Mouse (Mus musculus) CH12F3 (cell line): ENCODE measurements at regions not wholly inside any gene's neighbourhood (a gene's known extent, or its start where the extent isn't known, plus 50 kb on each side); places are given as distances from the start of the nearest gene placed in this dataset.
"Not testable (repeated sequence)": the region's sequence is repeated elsewhere in the genome, so short reads cannot be mapped to it uniquely, and the experiment has no call there.

Experiments
- in situ Hi-C: fragments of 300-500 bp; cut with MboI; formaldehyde crosslinking; loops from 2 replicates; pipeline ENCODE4 v1.14.3; 2020; ENCODE audit warnings: low sequenced_read_pairs

DNA sequence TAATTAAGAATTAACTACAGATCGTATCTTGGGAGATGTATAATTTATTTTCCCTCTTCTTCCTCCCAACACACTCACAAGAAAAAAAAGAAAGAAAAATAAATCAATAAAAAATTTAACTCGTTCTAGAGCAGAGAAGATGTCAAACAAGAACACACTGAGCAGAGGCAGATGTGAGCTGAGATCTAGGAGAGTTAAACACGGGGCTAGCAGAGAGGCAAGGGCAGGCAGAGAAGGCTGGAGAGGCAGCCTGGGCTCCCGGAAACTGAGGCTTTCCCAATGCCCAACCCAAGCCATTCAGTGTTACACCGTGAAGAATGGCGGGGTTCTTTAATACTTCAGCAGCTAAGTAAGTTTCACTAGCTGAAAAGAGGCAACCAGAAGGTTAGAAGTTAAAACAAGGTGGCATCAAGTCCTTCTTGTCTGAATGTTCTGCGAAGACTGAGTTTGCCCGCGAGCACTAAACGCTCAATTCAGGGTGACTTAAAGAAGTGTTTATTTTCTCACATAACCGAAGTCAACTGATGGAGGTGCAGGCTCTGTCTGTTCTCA is 382.7 kb upstream of the Zfp703 start:
- in situ Hi-C loops: no loop called here

DNA sequence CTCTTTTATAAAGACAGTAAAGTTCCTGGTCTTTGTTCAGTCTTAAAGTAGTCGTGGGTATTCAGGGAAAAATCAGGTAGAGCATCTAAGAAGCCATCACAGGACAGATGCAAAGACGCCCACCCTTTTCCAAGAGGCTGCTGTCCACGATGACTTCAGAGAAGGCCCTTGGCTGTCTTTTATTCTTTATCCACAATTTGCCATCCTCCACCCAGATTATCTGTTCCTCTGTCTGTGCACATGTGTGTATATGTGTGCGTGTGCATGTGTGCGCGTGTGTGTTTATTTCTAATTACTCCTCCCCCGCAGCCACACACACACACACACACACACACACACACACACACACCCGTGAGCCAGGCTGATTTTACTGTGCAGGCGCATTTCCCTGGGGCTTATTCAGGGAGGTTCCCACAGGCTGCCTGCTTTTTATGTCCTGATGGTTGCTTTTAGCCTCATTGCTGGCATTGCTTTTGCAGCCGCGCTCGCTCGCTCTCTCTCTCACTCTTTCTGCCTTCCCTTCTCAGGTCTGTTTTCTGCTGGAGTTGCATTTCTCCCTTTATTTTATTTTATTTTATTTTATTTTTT is 381.6 kb upstream of the Zfp703 start:
- in situ Hi-C loops: no loop called here

DNA sequence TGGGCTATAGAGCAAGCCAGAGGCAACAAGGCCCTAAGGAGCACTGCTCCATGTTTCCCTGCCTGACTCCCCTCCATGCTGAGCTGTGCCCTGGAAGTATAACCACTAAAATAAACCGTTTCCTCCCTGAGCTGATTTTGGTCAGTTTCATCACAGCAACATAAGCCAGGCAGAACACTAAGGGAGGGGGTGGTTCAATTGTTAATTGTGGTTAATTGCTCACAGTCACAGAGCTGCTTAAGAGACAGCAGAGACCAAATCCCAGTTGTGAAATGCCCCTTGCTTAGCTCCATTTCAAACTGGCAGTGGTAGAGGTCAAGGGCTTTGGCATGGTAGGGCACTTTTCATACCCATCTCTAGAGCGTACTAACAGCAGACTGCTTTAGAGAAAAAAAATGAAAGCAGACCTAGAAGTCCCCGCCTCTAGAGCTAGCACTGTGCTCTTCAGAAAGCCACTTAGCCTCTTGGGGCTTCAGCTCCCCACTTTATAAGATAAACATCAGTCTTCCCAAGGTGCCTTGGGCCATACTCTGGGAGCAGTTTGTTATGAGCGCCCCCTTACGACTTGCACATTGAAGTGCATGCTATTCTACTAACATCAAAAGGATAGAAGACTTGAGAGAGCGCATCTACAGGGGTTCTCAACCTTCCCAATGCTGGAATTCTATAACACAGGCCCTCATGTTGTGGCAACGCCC is 380.3 kb upstream of the Zfp703 start:
- in situ Hi-C loops: no loop called here

DNA sequence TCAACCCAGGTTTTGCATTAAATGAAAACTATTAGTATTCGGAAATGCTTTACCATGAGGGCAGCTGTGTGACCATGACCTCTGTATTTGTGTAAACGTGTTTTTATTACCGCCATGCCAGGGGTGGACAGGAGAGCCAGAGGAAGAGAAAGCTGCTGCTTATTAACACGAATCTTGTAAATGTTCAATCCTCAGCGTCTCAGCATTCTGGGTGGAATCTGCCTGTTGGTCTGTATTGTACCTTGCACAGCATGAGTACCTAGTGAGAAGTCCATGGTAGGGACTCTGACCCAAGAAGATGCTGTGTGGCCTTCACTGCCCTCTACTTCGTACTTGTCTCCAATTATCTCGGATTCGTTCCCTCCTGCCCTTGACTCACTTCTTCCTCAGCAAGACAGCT is 378.6 kb upstream of the Zfp703 start:
- in situ Hi-C loops: no loop called here

DNA sequence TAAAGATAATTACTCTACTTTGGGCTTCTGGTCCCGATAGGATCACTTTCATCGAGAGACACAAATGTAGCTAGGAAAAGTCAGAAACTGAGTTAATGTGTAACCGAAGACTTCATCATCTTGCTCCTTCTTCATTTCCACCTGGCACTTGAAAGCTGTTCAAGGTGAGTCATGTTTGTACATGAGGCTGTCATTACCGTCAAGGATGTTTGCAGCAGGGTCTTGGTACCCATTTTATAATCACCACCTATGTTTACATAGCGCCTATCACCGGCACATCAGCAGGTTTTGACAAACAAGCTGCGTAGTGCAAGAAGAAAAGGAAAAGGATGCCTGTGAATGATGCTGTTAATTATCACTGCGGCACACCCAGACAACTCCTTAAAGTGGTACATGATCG is 377.0 kb upstream of the Zfp703 start:
- in situ Hi-C loops: no loop called here

DNA sequence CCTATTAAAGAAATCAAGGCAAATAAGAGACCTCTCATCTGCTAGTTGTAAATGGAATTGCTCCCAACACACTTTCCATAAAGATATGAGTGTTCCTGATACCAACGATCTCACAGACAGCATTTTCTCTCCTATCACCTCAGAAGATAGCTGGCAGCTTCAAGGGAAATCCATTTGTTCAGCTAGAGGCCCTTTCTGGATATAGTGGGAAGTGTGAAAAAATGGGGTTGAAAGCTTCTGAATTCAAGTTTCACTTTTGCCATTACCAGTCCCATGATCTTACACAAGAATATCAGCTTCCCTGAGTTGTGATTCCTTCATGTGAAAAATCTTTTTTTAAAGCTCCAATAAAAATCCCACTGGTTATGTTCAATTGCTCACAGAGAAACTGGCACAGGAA is 369.1 kb upstream of the Zfp703 start:
- in situ Hi-C loops: no loop called here

DNA sequence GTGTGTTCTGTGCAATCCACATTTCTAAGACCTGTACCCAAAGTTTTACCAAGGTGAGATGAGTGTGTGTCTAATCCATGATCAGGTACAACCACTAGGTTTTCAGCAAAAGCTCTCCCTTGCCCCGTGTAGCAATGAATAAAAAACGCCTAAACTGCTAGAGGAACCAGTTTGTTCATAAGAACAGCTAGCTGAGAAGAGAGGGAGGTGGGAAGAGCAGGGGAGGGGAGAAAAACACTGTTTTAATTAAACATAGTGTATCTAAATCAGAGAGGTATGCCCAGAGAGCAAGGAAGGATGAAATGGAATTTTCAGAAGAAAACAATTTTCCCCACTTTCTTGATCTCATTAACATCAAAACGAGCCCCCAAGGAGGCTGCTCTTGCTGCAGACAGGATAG is 368.5 kb upstream of the Zfp703 start:
- in situ Hi-C loops: no loop called here

DNA sequence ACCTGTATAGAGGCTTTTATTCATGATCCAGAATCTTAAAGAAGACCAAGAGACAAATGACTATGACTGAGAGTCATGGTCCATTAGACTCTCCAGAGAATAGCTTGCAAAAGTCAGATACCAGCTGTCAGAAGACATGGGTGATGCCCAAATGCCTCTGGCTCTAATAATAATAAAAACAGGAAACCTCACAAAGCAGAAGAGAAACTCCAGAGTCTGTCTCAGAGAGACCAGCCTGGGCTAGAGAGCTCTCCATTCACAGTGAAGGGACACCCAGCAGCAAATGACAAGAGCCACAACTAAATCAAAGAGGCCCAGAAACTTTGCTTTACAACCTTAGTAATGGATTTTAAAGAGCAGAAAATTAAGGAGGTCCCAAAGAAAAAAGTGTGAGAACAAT is 365.0 kb upstream of the Zfp703 start:
- in situ Hi-C loops: no loop called here

DNA sequence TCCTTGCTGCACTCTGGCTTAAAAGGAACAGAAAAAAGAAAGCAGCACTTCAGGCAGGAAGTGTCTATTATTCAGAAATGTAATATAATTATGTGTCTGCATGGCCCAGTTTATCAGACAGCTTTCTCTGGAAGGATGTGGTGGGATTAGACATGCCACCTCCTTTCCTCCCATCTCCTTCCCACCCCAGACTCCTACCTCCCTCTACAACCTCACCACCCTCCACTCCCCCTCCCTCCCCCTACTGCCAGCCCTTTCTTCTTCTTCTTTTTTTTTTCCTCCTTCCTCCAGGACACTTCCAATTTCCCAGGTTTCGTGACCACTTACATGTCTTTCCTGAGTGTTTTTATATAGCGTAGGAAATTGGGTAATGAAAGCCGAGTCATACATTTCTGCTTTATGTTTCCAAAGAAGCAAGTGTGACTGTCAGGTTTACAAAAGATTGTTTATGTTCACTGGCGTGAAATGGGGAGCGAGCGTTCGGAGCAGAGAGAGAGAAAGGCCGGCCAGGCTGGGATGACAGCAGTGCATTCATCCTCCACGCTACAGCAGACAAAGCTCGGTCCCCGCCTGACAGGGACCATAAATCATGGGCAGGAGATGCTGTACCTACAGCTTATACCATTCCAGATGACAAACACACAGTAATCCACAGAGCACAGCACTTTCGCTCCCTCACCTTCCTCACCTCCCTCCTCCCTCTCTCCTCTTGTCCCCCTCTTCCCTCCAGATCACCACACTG is 354.6 kb upstream of the Zfp703 start:
- in situ Hi-C loops: no loop called here

DNA sequence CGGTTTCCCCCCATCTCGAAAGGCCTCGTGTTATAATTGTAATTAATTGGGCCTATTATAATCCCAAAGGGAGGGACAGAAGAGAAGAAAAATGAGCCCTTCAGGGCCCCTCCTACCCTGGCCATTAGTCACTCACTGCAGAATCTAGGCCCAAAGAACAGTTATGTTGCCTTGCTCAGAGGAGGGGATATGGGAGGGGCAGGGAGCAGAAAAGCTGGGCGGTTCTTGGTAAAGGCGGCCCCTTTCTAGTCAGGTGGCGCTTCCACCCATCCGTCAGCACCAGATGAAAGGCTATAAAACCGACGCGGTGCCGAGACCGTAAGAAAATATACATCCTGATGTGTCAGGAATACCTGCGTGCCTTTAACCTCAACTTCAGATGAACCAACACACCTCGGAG is 350.9 kb upstream of the Zfp703 start:
- in situ Hi-C loops: no loop called here

DNA sequence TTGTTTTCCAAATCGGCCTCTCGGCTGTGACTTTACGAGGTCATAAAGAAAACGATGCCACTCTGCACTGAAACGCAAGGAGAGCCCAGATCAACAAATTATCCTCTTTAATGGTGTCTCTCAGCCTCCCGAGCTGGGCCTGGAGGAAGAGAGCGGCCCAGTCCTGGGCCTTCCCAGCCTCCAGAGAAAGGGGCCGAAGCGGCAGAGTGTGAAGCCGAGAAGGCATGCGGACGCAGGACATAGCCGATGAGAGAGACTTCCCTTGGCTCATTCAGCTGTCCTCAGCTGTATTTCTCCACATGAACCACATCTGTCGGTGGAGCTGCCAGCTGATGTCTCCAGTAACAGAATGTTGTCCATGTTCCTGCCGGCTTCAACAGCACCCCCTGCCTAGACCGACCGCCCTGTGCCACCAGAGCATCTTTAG is 350.5 kb upstream of the Zfp703 start:
- in situ Hi-C loops: no loop called here

DNA sequence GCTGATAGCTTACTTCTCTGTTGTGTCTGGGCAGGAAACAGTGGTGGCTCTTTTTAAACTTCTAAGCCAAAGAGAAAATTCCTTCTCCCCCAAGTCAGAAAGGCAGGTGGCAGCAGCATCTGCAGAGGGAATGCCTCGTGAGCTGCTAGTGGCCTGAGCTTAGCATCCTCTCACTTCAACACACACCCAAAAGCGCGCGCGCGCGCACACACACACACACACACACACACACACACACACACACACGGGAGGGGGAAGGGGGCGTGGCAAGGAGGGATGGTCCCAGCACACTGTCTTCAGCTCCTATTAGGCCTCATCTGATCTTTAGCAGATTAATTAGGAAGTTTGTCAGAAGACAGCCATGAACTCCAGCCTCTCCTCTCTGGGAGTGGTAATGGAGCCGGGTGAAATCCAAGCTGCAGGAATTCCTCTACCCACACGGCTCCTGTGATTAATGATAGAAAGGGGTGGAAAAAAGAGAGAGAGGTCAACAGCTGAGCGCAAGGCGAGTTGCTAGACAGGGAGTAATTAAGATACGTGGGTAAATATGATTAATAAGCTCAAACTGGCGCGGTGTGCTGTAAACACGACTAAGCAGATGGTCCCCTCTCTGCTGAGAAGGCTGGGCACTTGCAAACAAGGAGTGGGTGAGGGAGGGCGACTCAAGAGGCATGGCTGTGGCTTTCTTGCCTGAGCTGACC is 349.8 kb upstream of the Zfp703 start:
- in situ Hi-C loops: no loop called here

DNA sequence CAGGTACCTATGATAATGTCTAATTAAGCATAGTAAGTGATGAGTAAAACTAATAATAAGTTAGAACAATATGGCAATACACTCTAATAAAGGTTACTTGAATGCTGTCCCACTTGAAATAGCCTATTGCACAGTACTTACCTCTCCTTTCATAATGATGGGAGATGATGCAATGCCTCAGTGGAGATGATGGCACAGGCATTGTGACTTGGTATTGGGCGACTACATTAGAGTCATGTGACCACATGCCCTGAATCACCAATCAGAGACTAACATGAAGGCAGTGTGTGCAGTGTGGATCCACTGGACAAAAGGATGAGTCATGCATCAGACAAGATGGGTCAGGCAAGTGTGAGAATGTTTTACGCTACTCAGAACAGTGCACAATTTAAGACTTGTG is 346.6 kb upstream of the Zfp703 start:
- in situ Hi-C loops: no loop called here

DNA sequence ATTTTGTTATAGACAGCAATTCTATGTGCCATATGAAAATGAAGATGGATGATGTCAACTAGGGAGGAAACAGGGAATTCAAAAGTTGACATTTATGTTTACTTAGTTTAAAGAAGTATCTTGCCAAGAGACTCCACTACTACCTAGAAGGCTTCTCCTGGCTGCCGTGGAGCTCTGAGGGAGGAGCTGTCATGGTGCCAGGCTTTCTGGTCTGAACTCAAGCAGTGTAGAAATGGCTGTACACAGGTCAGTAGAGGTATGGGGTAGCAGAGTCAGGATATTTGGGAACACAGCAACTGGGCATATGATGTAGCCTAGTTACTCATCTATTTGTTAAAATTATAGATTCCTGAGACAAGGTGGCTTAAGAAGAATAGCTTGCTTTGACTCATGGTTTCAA is 341.4 kb upstream of the Zfp703 start:
- in situ Hi-C loops: no loop called here

DNA sequence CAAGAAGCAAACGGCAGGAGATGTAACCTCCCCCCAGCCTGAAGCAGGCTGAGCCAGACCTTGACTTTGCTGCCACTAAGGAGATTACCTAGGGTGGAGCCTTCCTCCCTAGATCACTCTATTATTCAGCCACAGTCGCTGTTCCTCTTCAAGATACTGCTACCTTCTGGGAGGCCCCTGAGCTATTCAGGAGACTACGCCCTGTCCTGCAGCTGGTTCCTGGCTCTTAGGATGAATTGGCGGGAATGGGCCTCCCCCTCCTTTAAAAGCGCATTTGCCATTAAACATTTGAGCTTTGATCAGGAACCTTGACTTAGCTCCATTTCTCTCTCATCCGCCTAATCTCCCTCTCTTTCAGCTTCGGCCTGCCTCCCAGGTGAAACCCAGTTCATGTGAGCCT is 331.8 kb upstream of the Zfp703 start:
- in situ Hi-C loops: not testable (repeated sequence)

DNA sequence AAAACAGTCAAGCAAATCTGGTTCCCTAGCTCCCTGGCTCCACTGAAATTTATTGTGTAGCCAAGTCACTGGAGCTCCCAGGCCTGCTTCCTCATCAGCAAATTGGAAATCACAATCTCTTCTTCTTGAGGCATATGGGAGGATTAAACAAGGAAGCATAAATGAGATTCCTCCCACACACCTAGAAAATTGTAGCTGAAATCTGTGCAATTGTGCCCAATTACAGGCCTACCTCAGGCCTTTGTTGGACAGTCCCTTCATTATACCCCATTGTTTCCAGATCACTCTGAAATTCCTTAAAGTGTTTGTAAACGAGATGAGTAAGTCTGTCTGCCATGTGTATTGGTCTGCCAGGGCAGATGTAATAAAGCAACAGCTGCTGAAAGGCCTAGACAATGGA is 326.8 kb upstream of the Zfp703 start:
- in situ Hi-C loops: no loop called here

DNA sequence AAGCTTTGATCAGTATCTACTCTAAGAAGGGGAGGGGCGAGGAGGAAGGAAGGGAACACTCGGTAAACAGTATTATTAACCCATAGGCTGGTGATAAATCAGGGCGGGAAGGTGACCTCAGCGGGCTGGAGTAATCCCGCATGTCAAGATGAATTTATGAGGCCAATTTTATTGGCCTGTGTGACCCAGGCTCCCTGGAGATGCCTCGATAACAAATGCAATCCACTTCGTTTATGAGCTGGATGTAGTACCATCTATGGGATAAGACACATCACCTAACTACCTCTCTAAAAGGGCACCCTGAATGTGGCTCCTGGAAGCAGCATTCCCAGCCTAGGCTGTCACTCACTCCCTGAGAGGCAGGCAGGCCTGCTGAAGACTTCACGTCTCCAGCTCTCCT is 321.2 kb upstream of the Zfp703 start:
- in situ Hi-C loops: no loop called here

DNA sequence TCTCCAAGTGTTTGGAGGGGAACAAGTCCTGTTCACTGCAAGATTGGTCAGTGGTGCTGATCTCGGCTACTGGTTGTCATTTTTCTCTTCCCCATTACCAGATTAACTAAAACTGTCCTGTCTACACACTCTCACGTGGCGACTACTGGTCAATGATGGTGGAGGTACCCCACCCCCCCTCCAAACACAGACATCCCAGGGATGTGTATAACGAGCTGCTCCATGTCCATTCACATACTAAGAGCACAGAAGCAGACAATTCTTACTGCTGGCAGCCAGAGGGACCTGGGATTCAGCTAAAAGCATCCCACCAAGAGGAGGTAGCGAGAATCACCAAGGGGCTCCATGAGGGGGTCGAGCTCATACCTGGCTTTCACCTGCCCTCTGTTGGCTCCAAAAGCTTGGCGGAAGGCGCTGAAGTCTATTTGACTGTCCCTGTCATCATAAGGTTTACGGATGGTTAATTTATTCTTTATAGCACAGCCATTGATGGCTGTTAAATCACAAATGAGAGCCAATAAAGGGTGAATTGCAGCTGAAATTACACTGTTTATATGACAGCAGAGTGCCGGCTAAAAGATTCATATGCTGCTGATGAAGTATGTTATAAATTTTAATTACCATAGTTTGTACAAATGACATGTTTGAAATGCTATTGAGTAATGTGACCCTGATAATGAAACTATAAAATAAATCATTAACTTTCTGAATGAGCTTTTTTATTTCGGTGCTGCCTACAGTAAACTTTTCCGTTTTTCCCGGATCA is 320.6 kb upstream of the Zfp703 start:
- in situ Hi-C loops: no loop called here

DNA sequence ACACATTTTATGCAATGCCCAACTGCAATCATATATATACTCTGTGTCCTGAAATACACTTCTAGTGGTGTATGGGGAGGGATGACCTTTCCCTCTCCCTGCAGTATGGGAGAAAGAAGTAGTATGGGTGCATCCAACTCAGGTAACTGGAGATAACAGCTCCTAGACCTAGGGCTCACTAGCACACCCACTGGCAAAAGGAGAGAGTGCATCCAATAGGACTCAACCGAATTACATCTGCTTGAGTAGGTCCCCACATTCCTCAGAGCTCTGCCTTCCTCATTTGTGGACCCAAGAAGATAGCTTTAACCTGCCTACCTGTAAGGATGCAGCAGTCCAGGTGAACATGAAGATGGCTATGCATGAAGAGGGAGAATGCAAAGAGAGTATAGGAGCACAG is 317.7 kb upstream of the Zfp703 start:
- in situ Hi-C loops: no loop called here

DNA sequence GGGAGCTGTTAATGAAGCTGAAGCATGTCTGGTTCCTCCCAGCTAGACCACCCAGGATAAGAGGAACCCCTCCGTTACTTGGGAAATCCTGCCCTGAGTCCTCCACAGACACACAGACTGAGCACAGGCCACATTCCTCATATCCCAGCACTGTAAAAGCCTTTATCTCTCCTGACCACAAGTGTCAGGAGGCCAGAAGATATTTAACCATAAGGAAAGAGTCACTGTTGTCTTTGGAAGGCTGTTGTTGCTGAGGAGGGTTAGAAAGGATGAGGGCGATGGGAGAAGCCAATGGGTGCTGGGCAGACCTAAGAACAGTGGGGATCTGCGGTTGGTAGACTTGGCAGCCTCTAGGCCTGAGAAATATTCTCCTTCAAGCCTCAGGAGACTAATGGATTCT is 307.6 kb upstream of the Zfp703 start:
- in situ Hi-C loops: no loop called here
